Mouse (Mus musculus): ENCODE results near the gene Scai. TPM values are rescaled to one million over a fixed set of nuclear protein-coding genes. Genes with fewer than 3 reads are reported as not detected.
"Not testable (repeated sequence)": the region's sequence is repeated elsewhere in the genome, so short reads cannot be mapped to it uniquely, and the experiment has no call there.

Gene Scai
- polyA plus RNA-seq (2021): 11.3 TPM

DNA sequence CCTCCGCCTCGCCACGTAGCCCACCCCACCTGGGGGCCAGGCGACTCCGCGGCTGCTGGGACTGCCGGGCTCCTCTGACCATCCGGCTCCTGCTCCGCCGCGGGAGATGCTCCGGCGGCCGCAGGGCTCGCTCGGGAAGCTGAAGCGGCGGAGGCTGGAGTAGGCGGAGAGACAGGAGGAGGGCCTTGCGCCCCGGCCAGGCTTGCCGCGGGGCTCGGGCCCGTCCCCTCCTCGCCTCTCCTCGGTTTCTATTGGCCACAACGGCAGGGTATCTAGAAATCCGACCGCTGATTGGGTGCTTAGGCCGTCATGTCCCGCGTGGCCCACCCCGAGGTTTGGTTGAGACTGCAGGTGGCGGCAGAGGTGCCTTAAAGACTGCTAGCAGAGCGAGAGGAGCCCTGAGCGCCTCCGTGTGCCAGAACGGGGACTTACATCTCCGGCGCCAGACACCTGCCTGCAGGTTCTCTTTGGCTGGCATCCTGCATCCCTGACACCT, at the start of gene Scai:
TSS of gene Scai (minus strand) at position 174 of the 496 bp plus-strand sequence.
- peak; percentile 100 for ATAC-seq

DNA sequence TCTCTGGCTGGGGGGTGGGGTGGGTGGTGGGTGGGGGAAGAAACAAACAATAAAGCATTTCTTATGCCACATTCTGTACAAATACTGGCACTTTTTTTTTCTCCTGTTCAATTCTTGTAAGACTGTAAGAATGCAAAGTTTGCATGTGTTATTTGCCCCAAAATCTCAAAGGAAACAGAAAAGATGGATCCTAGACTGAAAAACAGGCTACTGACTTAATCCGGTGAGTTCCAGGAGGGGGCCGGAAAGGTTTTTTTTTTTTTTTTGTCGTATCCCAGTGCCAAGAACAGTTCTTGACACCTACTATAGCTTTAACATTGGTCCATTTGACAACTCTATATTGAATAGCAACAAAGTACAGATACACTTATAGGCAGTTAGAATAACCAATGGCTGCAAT, 36.2 kb upstream of the Scai start:
- CTCF ChIA-PET: interaction anchor here (1.8 kb wide), 1 partner anchor 11 kb away, joined by 4 read pairs; no protein-coding TSS in a partner anchor
- in situ Hi-C loops (cut with MboI; ENCODE audit: low pct_unique_long_range_greater_than_20kb): no loop called here
- DNase-seq (ENCODE audit: low read depth, low spot score) (no peak), ATAC-seq (no peak)
- H3K27me3 ChIP-seq: peaks cover 5% of the 10 kb centered on the region
- POLR2A ChIA-PET: no interaction called here
- no peak for TF ChIP-seq CTCF (IDR thresholded peaks at IDR 0.05)

More for the DNA sequence above, at the start of gene Scai:
- ChIA-PET CTCF (interaction anchor here (0.8 to 1.3 kb wide), 4 partner anchors 12 to 87 kb away, joined by 3 to 6 read pairs (median 3); no protein-coding TSS in a partner anchor), POLR2A (no interaction called here)
- TF ChIP-seq CTCF (IDR thresholded peaks at IDR 0.05): peak; percentile 96
- no peaks in the 10 kb centered on the region for H3K27me3 ChIP-seq
- DNase-seq (ENCODE audit: low read depth, low spot score): peak; percentile 91
- in situ Hi-C loops (cut with MboI; ENCODE audit: low pct_unique_long_range_greater_than_20kb): no loop called here

DNA sequence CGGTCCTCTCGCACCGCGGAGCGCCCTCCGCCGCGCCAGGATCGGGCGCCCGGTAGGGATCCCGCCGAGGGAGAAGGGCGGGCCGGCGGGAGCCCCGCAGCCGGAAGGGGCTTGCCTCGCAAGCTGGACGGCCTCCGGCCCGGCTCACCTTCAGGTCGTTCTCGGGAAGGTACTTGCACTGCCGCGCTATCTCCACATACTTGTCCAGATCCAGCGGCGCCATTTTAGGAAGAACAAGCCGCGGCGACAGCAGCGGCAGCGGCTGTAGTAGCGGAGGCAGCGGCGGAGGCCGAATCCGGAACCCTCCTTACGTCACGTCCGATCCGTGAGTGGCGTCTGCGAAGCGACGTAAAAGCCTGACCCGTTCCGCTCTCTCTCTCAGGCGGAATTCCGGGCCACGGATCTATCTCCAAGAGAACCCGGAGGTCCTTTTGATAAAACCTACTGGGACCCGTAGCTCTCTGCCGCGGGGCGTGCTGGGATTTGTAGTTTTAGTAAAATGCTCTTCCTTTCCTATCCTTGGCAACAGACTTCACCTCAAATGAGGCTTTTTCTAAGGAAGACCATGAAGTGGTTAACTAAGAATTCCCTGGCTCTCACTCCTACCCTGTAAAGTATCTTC, 35.6 kb upstream of the Scai start, which contains the start of gene Ppp6c:
TSS of gene Ppp6c (minus strand) at position 433 of the 622 bp plus-strand sequence.
- ChIA-PET CTCF (no interaction called here), POLR2A (no interaction called here)
- in situ Hi-C loops (cut with MboI; ENCODE audit: low pct_unique_long_range_greater_than_20kb): no loop called here
- ATAC-seq: peak; percentile 98
- no peak for TF ChIP-seq CTCF (IDR thresholded peaks at IDR 0.05)
- peaks cover 5% of the 10 kb centered on the region for H3K27me3 ChIP-seq
- peak; percentile 85 for DNase-seq (ENCODE audit: low read depth, low spot score)

DNA sequence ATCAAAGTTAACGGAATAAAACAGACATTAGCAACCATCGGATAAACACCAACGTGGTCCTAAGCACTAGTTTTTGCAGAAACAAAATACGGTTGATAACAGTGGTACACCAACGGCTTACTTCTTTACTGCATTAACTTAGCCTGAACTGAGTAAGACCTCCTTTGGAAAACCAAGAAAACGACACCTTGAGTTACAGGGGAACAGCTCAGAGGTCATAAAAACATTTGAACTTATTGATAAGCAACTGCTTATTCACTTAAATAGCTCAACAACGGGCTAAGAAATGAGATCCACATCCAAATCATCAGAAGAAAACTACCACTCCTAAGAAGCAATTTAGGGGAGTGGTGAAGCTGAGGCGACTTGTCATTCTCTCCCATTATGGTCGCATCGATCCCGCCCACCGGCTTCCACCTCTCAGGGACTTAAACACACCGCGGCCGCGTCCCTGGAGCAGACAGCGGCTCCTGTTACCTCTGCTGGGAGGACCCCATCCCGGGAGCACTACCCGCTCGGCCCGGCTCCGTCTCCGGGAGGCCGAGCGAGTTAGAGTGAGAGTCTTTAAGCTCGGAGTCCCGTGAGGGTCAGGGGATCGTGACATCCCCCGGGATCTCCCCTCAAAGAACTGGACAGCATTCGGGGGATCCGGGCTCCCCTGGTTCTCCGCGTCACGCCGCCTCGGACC, 34.9 kb upstream of the Scai start:
- H3K27me3 ChIP-seq; CTCF ChIA-PET; POLR2A ChIA-PET; in situ Hi-C loops (cut with MboI; ENCODE audit: low pct_unique_long_range_greater_than_20kb); DNase-seq (ENCODE audit: low read depth, low spot score): not testable (repeated sequence)
- ATAC-seq: peak; percentile 56

GRCm38 (mm10) chr2:39224621-39225020, 34.1 kb upstream of the Scai start:
- H3K27me3 ChIP-seq: peaks cover 5% of the 10 kb centered on the region
- CTCF ChIA-PET: interaction anchor here (1.1 kb wide), 1 partner anchor 34 kb away, joined by 3 read pairs; the partner anchor contains the start of gene Scai
- DNase-seq (ENCODE audit: low read depth, low spot score): no peak
- no peak for TF ChIP-seq CTCF (IDR thresholded peaks at IDR 0.05)
- ATAC-seq: no peak
- in situ Hi-C loops (cut with MboI; ENCODE audit: low pct_unique_long_range_greater_than_20kb): no loop called here
- POLR2A ChIA-PET: no interaction called here

- H3K27me3 ChIP-seq: no peaks in the 10 kb centered on the region
- no peak for DNase-seq (ENCODE audit: low read depth, low spot score)
These were observed 29.5 kb upstream of the Scai start for GRCm38 (mm10) chr2:39220010-39220409.

DNA sequence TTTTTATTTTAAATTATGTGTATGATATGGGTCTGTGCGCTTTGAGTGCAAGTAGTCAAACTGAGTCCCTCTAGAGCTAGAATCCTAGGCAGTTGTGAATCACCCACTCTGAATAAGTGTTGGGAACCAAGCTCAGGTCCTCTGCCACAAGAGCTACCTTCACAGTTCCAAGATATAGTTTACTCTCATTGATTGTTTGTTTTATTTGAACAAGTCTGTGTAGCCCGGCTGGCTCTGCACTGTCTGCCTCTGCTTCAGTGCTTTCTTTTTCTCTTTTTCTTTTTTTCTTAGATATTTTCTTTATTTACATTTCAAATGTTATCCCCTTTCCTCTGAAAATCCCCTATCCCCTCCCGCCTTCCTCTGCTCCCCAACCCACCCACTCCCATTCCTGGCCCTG, 28.5 kb upstream of the Scai start:
- CTCF ChIA-PET: interaction anchor here (1.2 kb wide), 1 partner anchor 10 kb away, joined by 3 read pairs; no protein-coding TSS in a partner anchor
- DNase-seq (ENCODE audit: low read depth, low spot score): no peak
- POLR2A ChIA-PET: no interaction called here
- TF ChIP-seq CTCF (IDR thresholded peaks at IDR 0.05): no peak
- no peaks in the 10 kb centered on the region for H3K27me3 ChIP-seq
- in situ Hi-C loops (cut with MboI; ENCODE audit: low pct_unique_long_range_greater_than_20kb): no loop called here
- ATAC-seq: no peak

More at GRCm38 (mm10) chr2:39220010-39220409, 29.5 kb upstream of the Scai start:
- POLR2A ChIA-PET: no interaction called here
- no peak for TF ChIP-seq CTCF (IDR thresholded peaks at IDR 0.05)
- CTCF ChIA-PET: no interaction called here
- in situ Hi-C loops (cut with MboI; ENCODE audit: low pct_unique_long_range_greater_than_20kb): no loop called here
- ATAC-seq: no peak

GRCm38 (mm10) chr2:39217150-39217549, 26.6 kb upstream of the Scai start:
- POLR2A ChIA-PET: no interaction called here
- DNase-seq (ENCODE audit: low read depth, low spot score) (no peak), ATAC-seq (no peak)
- CTCF ChIA-PET: no interaction called here
- TF ChIP-seq CTCF (IDR thresholded peaks at IDR 0.05): no peak
- no peaks in the 10 kb centered on the region for H3K27me3 ChIP-seq
- in situ Hi-C loops (cut with MboI; ENCODE audit: low pct_unique_long_range_greater_than_20kb): no loop called here

- H3K27me3 ChIP-seq: no peaks in the 10 kb centered on the region
- DNase-seq (ENCODE audit: low read depth, low spot score): no peak
- ChIA-PET POLR2A (no interaction called here), CTCF (no interaction called here)
- no peak for TF ChIP-seq CTCF (IDR thresholded peaks at IDR 0.05)
- ATAC-seq: no peak
- in situ Hi-C loops (cut with MboI; ENCODE audit: low pct_unique_long_range_greater_than_20kb): no loop called here
These were observed 20.2 kb upstream of the Scai start for GRCm38 (mm10) chr2:39210738-39211137.

DNA sequence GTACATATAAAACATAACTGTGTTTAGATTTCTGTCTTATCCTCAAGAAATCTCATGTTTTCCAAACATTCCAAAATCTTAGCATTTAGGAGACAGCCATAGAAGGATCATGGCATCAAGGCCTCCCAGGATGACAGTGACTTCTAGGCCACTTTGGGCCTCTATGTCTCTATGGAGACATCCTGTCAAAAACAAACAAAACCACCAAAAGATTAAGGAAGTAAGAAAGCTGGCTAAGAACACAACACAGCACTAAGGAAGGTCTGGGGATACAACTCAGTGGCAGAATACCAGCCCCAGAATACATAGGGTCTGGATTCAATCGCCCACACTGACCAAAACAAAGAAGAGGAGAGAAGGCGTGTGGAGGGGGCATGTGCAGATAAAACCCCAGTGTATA, 12.8 kb upstream of the Scai start:
- no peaks in the 10 kb centered on the region for H3K27me3 ChIP-seq
- ChIA-PET CTCF (no interaction called here), POLR2A (no interaction called here)
- ATAC-seq (no peak), DNase-seq (ENCODE audit: low read depth, low spot score) (no peak)
- in situ Hi-C loops (cut with MboI; ENCODE audit: low pct_unique_long_range_greater_than_20kb): no loop called here
- TF ChIP-seq CTCF (IDR thresholded peaks at IDR 0.05): no peak

DNA sequence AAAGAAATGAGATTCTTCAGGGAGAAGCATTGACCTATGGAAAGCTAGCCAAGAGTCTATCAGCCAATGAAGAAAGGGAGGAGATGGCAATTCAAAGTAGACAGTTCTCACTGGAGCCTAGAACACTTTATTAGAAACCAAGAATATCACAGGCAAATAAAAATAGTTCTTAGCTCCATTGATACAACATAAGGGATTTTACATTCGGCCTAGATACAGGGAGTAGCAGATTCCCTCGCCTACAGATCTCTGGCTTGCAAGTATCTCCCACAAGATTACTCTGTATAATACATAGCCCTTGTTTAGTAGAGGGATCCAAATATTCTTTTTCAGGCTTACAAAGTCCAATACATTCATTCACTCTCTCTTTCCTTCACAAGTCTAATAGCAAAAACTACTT, 4.3 kb upstream of the Scai start:
- CTCF ChIA-PET: interaction anchor here (0.6 to 1.6 kb wide), 3 partner anchors 11 to 97 kb away, joined by 3 to 7 read pairs (median 4); no protein-coding TSS in a partner anchor
- ATAC-seq (no peak), DNase-seq (ENCODE audit: low read depth, low spot score) (no peak)
- TF ChIP-seq CTCF (IDR thresholded peaks at IDR 0.05): no peak
- POLR2A ChIA-PET: no interaction called here
- no peaks in the 10 kb centered on the region for H3K27me3 ChIP-seq
- in situ Hi-C loops (cut with MboI; ENCODE audit: low pct_unique_long_range_greater_than_20kb): no loop called here
